Mouse (Mus musculus): Measurements from ENCODE around the gene Leo1. TPM values are rescaled to one million over a fixed set of nuclear protein-coding genes. Genes with fewer than 3 reads are reported as not detected.

Gene Leo1
- 40.7 and 40.8 TPM in 2 replicates for polyA plus RNA-seq (2014; fragmentation: Nextera tagmentation; extraction: Ambion mirVana)

- Histone ChIP-seq H3K27me3 (ENCODE audit: control insufficient read depth, insufficient read depth, low read length) (no peaks in the 10 kb centered on the region), H3K9ac (replicated peaks; ENCODE audit: low read depth, low read length) (peak within 1 kb of the TSS; percentile 80), H3K4me1 (ENCODE audit: control insufficient read depth, insufficient read depth, low read length) (peaks cover 10% of the 10 kb centered on the region), H3K27ac (ENCODE audit: low read depth, low read length) (peak within 1 kb of the TSS; percentile 88), H3K4me2 (ENCODE audit: low read depth, low read length) (peak within 1 kb of the TSS; percentile 56), H3K4me3 (ENCODE audit: low read depth, low read length) (peak within 1 kb of the TSS; percentile 79), H3K9me3 (ENCODE audit: control insufficient read depth, low read length) (no peaks in the 10 kb centered on the region), H3K36me3 (ENCODE audit: control insufficient read depth, insufficient read depth, low read length) (no peaks in the 10 kb centered on the region)
- ATAC-seq (ENCODE audit: low read depth): peak; percentile 93
- under 1% methylated on average over 44 of the region's 45 CpGs for WGBS
Observed at GRCm38 (mm10) chr9:75440796-75441666, at the start of gene Leo1. Leo1 (plus strand) TSS chr9:75441524.

GRCm38 (mm10) chr9:75393251-75393650 is 48.1 kb upstream of the Leo1 start:
- Histone ChIP-seq H3K9me3 (ENCODE audit: control insufficient read depth, low read length) (no peaks in the 10 kb centered on the region), H3K4me2 (ENCODE audit: low read depth, low read length) (no peak overlapping the region), H3K27ac (ENCODE audit: low read depth, low read length) (no peak overlapping the region), H3K4me3 (ENCODE audit: low read depth, low read length) (no peak overlapping the region), H3K9ac (replicated peaks; ENCODE audit: low read depth, low read length) (no peak overlapping the region), H3K36me3 (ENCODE audit: control insufficient read depth, insufficient read depth, low read length) (peaks cover 52% of the 10 kb centered on the region), H3K4me1 (ENCODE audit: control insufficient read depth, insufficient read depth, low read length) (no peaks in the 10 kb centered on the region), H3K27me3 (ENCODE audit: control insufficient read depth, insufficient read depth, low read length) (no peaks in the 10 kb centered on the region)
- ATAC-seq (ENCODE audit: low read depth): no peak
- 81% methylated on average over 12 of the region's 12 CpGs for WGBS

- H3K4me2 ChIP-seq (ENCODE audit: low read depth, low read length): no peak overlapping the region
- H3K36me3 ChIP-seq (ENCODE audit: control insufficient read depth, insufficient read depth, low read length): peaks cover 37% of the 10 kb centered on the region
- H3K27me3 ChIP-seq (ENCODE audit: control insufficient read depth, insufficient read depth, low read length): no peaks in the 10 kb centered on the region
- H3K4me1 ChIP-seq (ENCODE audit: control insufficient read depth, insufficient read depth, low read length): no peaks in the 10 kb centered on the region
- no peak overlapping the region for H3K4me3 ChIP-seq (ENCODE audit: low read depth, low read length)
- ATAC-seq (ENCODE audit: low read depth): no peak
- no peaks in the 10 kb centered on the region for H3K9me3 ChIP-seq (ENCODE audit: control insufficient read depth, low read length)
- H3K27ac ChIP-seq (ENCODE audit: low read depth, low read length): no peak overlapping the region
- no peak overlapping the region for H3K9ac ChIP-seq (replicated peaks; ENCODE audit: low read depth, low read length)
- WGBS: 92% methylated on average over 6 of the region's 6 CpGs
Observed at GRCm38 (mm10) chr9:75395971-75396370, 45.4 kb upstream of the Leo1 start.

GRCm38 (mm10) chr9:75399069-75399468 is 42.3 kb upstream of the Leo1 start:
- Histone ChIP-seq H3K36me3 (ENCODE audit: control insufficient read depth, insufficient read depth, low read length) (peaks cover 21% of the 10 kb centered on the region; the same call in 1 of the 2 replicates), H3K9me3 (ENCODE audit: control insufficient read depth, low read length) (no peaks in the 10 kb centered on the region), H3K27ac (ENCODE audit: low read depth, low read length) (no peak overlapping the region), H3K4me1 (ENCODE audit: control insufficient read depth, insufficient read depth, low read length) (peaks cover 5% of the 10 kb centered on the region; the same call in 1 of the 2 replicates), H3K4me3 (ENCODE audit: low read depth, low read length) (no peak overlapping the region), H3K9ac (replicated peaks; ENCODE audit: low read depth, low read length) (no peak overlapping the region), H3K4me2 (ENCODE audit: low read depth, low read length) (no peak overlapping the region), H3K27me3 (ENCODE audit: control insufficient read depth, insufficient read depth, low read length) (no peaks in the 10 kb centered on the region)
- 94% methylated on average over 4 of the region's 4 CpGs for WGBS
- no peak for ATAC-seq (ENCODE audit: low read depth)

- H3K36me3 ChIP-seq (ENCODE audit: control insufficient read depth, insufficient read depth, low read length): peaks cover 7% of the 10 kb centered on the region; the same call in 1 of the 2 replicates
- H3K9ac ChIP-seq (replicated peaks; ENCODE audit: low read depth, low read length): no peak overlapping the region
- H3K27me3 ChIP-seq (ENCODE audit: control insufficient read depth, insufficient read depth, low read length): no peaks in the 10 kb centered on the region
- H3K27ac ChIP-seq (ENCODE audit: low read depth, low read length): no peak overlapping the region
- peaks cover 11% of the 10 kb centered on the region; the same call in 1 of the 2 replicates for H3K4me1 ChIP-seq (ENCODE audit: control insufficient read depth, insufficient read depth, low read length)
- H3K9me3 ChIP-seq (ENCODE audit: control insufficient read depth, low read length): no peaks in the 10 kb centered on the region
- H3K4me3 ChIP-seq (ENCODE audit: low read depth, low read length): no peak overlapping the region
- no peak overlapping the region for H3K4me2 ChIP-seq (ENCODE audit: low read depth, low read length)
- WGBS: 71% methylated on average over 5 of the region's 5 CpGs
- ATAC-seq (ENCODE audit: low read depth): no peak
Observed at GRCm38 (mm10) chr9:75400639-75401038, 40.7 kb upstream of the Leo1 start.

- Histone ChIP-seq H3K4me2 (ENCODE audit: low read depth, low read length) (no peak overlapping the region), H3K4me3 (ENCODE audit: low read depth, low read length) (no peak overlapping the region), H3K36me3 (ENCODE audit: control insufficient read depth, insufficient read depth, low read length) (no peaks in the 10 kb centered on the region), H3K9me3 (ENCODE audit: control insufficient read depth, low read length) (no peaks in the 10 kb centered on the region), H3K27ac (ENCODE audit: low read depth, low read length) (no peak overlapping the region), H3K27me3 (ENCODE audit: control insufficient read depth, insufficient read depth, low read length) (no peaks in the 10 kb centered on the region), H3K9ac (replicated peaks; ENCODE audit: low read depth, low read length) (no peak overlapping the region), H3K4me1 (ENCODE audit: control insufficient read depth, insufficient read depth, low read length) (peaks cover 17% of the 10 kb centered on the region; the same call in 1 of the 2 replicates)
- no peak for ATAC-seq (ENCODE audit: low read depth)
- WGBS: 74% methylated on average over 20 of the region's 20 CpGs
Observed at GRCm38 (mm10) chr9:75401593-75402504, 39.5 kb upstream of the Leo1 start.

- ATAC-seq (ENCODE audit: low read depth): no peak
- Histone ChIP-seq H3K27me3 (ENCODE audit: control insufficient read depth, insufficient read depth, low read length) (no peaks in the 10 kb centered on the region), H3K27ac (ENCODE audit: low read depth, low read length) (no peak overlapping the region), H3K9me3 (ENCODE audit: control insufficient read depth, low read length) (no peaks in the 10 kb centered on the region), H3K36me3 (ENCODE audit: control insufficient read depth, insufficient read depth, low read length) (no peaks in the 10 kb centered on the region), H3K4me2 (ENCODE audit: low read depth, low read length) (no peak overlapping the region), H3K9ac (replicated peaks; ENCODE audit: low read depth, low read length) (no peak overlapping the region), H3K4me3 (ENCODE audit: low read depth, low read length) (no peak overlapping the region), H3K4me1 (ENCODE audit: control insufficient read depth, insufficient read depth, low read length) (peaks cover 27% of the 10 kb centered on the region; the same call in 1 of the 2 replicates)
- 74% methylated on average over 3 of the region's 3 CpGs for WGBS
Observed at GRCm38 (mm10) chr9:75403520-75403919, 37.8 kb upstream of the Leo1 start.

GRCm38 (mm10) chr9:75406121-75406520 is 35.2 kb upstream of the Leo1 start:
- no peak overlapping the region for H3K4me3 ChIP-seq (ENCODE audit: low read depth, low read length)
- no peaks in the 10 kb centered on the region for H3K9me3 ChIP-seq (ENCODE audit: control insufficient read depth, low read length)
- no peaks in the 10 kb centered on the region for H3K36me3 ChIP-seq (ENCODE audit: control insufficient read depth, insufficient read depth, low read length)
- H3K27ac ChIP-seq (ENCODE audit: low read depth, low read length): no peak overlapping the region
- H3K4me1 ChIP-seq (ENCODE audit: control insufficient read depth, insufficient read depth, low read length): peaks cover 27% of the 10 kb centered on the region; the same call in 1 of the 2 replicates
- H3K4me2 ChIP-seq (ENCODE audit: low read depth, low read length): no peak overlapping the region
- no peak overlapping the region for H3K9ac ChIP-seq (replicated peaks; ENCODE audit: low read depth, low read length)
- no peak for ATAC-seq (ENCODE audit: low read depth)
- WGBS: 82% methylated on average over 2 of the region's 2 CpGs
- H3K27me3 ChIP-seq (ENCODE audit: control insufficient read depth, insufficient read depth, low read length): no peaks in the 10 kb centered on the region
